Mouse (Mus musculus): ENCODE results near the gene Upk2.

GRCm38 (mm10) chr9:44492631-44493461 lies 38.1 kb upstream of the Upk2 start:
- no peak for TF ChIP-seq CTCF (conservative IDR thresholded peaks at IDR 0.05; ENCODE audit: low read length)
- no peak for TF ChIP-seq NANOG (IDR thresholded peaks at IDR 0.05; ENCODE audit: borderline replicate concordance, low read length)
- no peak for TF ChIP-seq POU5F1 (IDR thresholded peaks at IDR 0.05; ENCODE audit: borderline replicate concordance, low read length)
